Mouse (Mus musculus) ovary, postnatal 36 days (tissue): ENCODE measurements at regions not wholly inside any gene's neighbourhood (a gene's known extent, or its start where the extent isn't known, plus 50 kb on each side); places are given as distances from the start of the nearest gene placed in this dataset.

ENCODE experiments used
- DNase-seq: peaks from one replicate; pipeline ENCODE4 v3.0.0; 2022; ENCODE audit warnings: low spot score, mixed read lengths

- no peak for DNase-seq
Observed at GRCm38 (mm10) chr14:54185265-54185830, 68.6 kb downstream of the Dad1 start.

GRCm38 (mm10) chr14:54183873-54184272, 70.0 kb downstream of the Dad1 start:
- DNase-seq = no peak

- DNase-seq = no peak
Observed at GRCm38 (mm10) chr14:54182838-54183237, 71.1 kb downstream of the Dad1 start.

- no peak for DNase-seq
Observed at GRCm38 (mm10) chr14:54181306-54181705, 72.6 kb downstream of the Dad1 start.

- DNase-seq = no peak
Observed at GRCm38 (mm10) chr14:54180754-54181153, 73.2 kb downstream of the Dad1 start.

GRCm38 (mm10) chr14:54180271-54180670, 73.6 kb downstream of the Dad1 start:
- no peak for DNase-seq

GRCm38 (mm10) chr14:54178856-54179255, 75.0 kb downstream of the Dad1 start:
- no peak for DNase-seq

- DNase-seq = no peak
Observed at GRCm38 (mm10) chr14:54176469-54176868, 77.4 kb downstream of the Dad1 start.

GRCm38 (mm10) chr14:54175476-54175875, 78.4 kb downstream of the Dad1 start:
- DNase-seq = no peak

GRCm38 (mm10) chr14:54173316-54173715, 80.6 kb downstream of the Dad1 start:
- no peak for DNase-seq

- no peak for DNase-seq
Observed at GRCm38 (mm10) chr14:54169254-54169653, 84.7 kb downstream of the Dad1 start.

- no peak for DNase-seq
Observed at GRCm38 (mm10) chr14:54168414-54168931, 85.4 kb downstream of the Dad1 start.

GRCm38 (mm10) chr14:54166057-54166456, 87.8 kb downstream of the Dad1 start:
- no peak for DNase-seq

GRCm38 (mm10) chr14:54164874-54165273, 89.0 kb downstream of the Dad1 start:
- no peak for DNase-seq

- no peak for DNase-seq
Observed at GRCm38 (mm10) chr14:54161916-54162315, 92.0 kb downstream of the Dad1 start.

GRCm38 (mm10) chr14:54161206-54161605, 92.7 kb downstream of the Dad1 start:
- DNase-seq = no peak

- no peak for DNase-seq
Observed at GRCm38 (mm10) chr14:54159816-54160215, 94.1 kb downstream of the Dad1 start.

- no peak for DNase-seq
Observed at GRCm38 (mm10) chr14:54158214-54158965, 95.5 kb downstream of the Dad1 start.

- no peak for DNase-seq
Observed at GRCm38 (mm10) chr14:54156536-54156935, 97.4 kb downstream of the Dad1 start.

GRCm38 (mm10) chr14:54152485-54153235, 101.2 kb downstream of the Dad1 start:
- peak; percentile 75 for DNase-seq

GRCm38 (mm10) chr14:54151921-54152320, 102.0 kb downstream of the Dad1 start:
- no peak for DNase-seq

- DNase-seq = no peak
Observed at GRCm38 (mm10) chr14:54151272-54151671, 102.6 kb downstream of the Dad1 start.

- no peak for DNase-seq
Observed at GRCm38 (mm10) chr14:54150221-54150620, 103.7 kb downstream of the Dad1 start.
